Mouse (Mus musculus): ENCODE data around the gene Daam2. TPM values are rescaled to one million over a fixed set of nuclear protein-coding genes. Genes with fewer than 3 reads are reported as not detected.

Gene Daam2
- polyA plus RNA-seq, 1 experiment from 2014 or later: 8.8 TPM

- no peak for DNase-seq (ENCODE audit: low spot score)
- H3K36me3 ChIP-seq: no peaks in the 10 kb centered on the region
- no peak overlapping the region for H3K4me3 ChIP-seq
- H3K4me1 ChIP-seq: no peaks in the 10 kb centered on the region
- H3K27ac ChIP-seq: no peak overlapping the region
- no peaks in the 10 kb centered on the region for H3K9me3 ChIP-seq
- H3K27me3 ChIP-seq (ENCODE audit: insufficient read depth, poor library complexity, severe bottlenecking): no peaks in the 10 kb centered on the region
- 67% methylated on average over 3 of the region's 3 CpGs for WGBS
Observed at GRCm38 (mm10) chr17:49422286-49423066, 141.7 kb downstream of the Daam2 start.

- H3K36me3 ChIP-seq: no peaks in the 10 kb centered on the region
- 75% methylated on average over 6 of the region's 6 CpGs for WGBS
- H3K4me3 ChIP-seq: no peak overlapping the region
- no peak for DNase-seq (ENCODE audit: low spot score)
- no peaks in the 10 kb centered on the region for H3K4me1 ChIP-seq
- no peaks in the 10 kb centered on the region for H3K27me3 ChIP-seq (ENCODE audit: insufficient read depth, poor library complexity, severe bottlenecking)
- no peak overlapping the region for H3K27ac ChIP-seq
- no peaks in the 10 kb centered on the region for H3K9me3 ChIP-seq
Observed at GRCm38 (mm10) chr17:49419813-49420212, 144.3 kb downstream of the Daam2 start.

DNA sequence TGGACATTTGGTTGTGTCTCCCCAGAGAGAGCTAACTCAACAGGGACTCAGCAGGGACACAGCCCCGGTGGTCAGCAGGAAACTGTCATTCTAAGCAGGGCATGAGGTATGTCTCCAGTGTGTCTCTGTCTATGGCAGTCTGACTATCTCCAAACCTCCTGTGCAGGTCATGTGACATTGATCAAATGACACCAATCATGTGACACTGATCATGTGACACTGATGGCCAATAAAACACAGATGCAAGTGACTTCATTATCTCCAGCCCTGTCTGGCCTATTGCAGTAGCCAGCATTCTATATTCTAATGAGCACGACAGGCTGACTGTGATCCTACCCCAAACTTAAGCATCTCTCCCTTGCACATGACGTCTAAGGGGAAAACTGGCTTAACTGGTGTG is 147.9 kb downstream of the Daam2 start:
- no peaks in the 10 kb centered on the region for H3K9me3 ChIP-seq
- no peak overlapping the region for H3K27ac ChIP-seq
- H3K4me3 ChIP-seq: no peak overlapping the region
- H3K27me3 ChIP-seq (ENCODE audit: insufficient read depth, poor library complexity, severe bottlenecking): no peaks in the 10 kb centered on the region
- WGBS: 78% methylated on average over 3 of the region's 3 CpGs
- DNase-seq (ENCODE audit: low spot score): no peak
- H3K4me1 ChIP-seq: no peaks in the 10 kb centered on the region
- no peaks in the 10 kb centered on the region for H3K36me3 ChIP-seq

GRCm38 (mm10) chr17:49413554-49413953 is 150.6 kb downstream of the Daam2 start:
- H3K27me3 ChIP-seq (ENCODE audit: insufficient read depth, poor library complexity, severe bottlenecking): no peaks in the 10 kb centered on the region
- 53% methylated on average over 3 of the region's 3 CpGs for WGBS
- no peak for DNase-seq (ENCODE audit: low spot score)
- no peak overlapping the region for H3K27ac ChIP-seq
- H3K36me3 ChIP-seq: no peaks in the 10 kb centered on the region
- no peaks in the 10 kb centered on the region for H3K4me1 ChIP-seq
- no peaks in the 10 kb centered on the region for H3K9me3 ChIP-seq
- no peak overlapping the region for H3K4me3 ChIP-seq

DNA sequence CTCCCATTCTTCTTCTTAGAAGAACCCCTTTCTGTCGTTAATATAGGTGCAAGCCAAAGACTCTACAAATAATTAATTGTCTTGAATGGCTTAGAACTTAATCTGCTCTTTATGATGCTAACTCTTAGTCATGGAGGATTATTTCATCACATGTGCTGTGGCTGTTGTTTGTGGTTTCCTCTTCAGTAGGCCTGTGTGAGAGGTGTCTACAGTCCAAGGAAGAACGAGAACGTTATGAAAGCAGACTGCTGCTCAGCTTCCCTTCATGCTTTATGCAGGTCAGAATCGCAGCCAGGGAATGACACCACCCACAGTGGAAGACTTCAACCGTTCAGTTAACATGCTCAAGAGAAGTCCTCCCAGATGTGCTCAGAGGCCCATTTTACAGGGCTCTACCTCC is 151.2 kb downstream of the Daam2 start:
- H3K27me3 ChIP-seq (ENCODE audit: insufficient read depth, poor library complexity, severe bottlenecking): no peaks in the 10 kb centered on the region
- H3K4me3 ChIP-seq: no peak overlapping the region
- no peaks in the 10 kb centered on the region for H3K4me1 ChIP-seq
- DNase-seq (ENCODE audit: low spot score): no peak
- 83% methylated on average over 5 of the region's 5 CpGs for WGBS
- H3K9me3 ChIP-seq: no peaks in the 10 kb centered on the region
- no peak overlapping the region for H3K27ac ChIP-seq
- H3K36me3 ChIP-seq: no peaks in the 10 kb centered on the region

Other genes starting within 250 kb of the Daam2 start
- 6.4 and 9.3 TPM in 2 replicates for gene Mocs1, start 136.0 kb downstream of the Daam2 start, polyA plus RNA-seq (2016; fragmentation: Nextera tagmentation; extraction: Ambion mirVana)
- 1.1 and 2.0 TPM in 2 replicates for gene Kif6, start 50.8 kb upstream of the Daam2 start, polyA plus RNA-seq (2016; fragmentation: Nextera tagmentation; extraction: Ambion mirVana)